Mouse (Mus musculus) gonadal fat pad, adult 2 months (tissue): Measurements from ENCODE around the gene 2810021J22Rik. TPM values are rescaled to one million over a fixed set of nuclear protein-coding genes. Genes with fewer than 3 reads are reported as not detected.
"Not testable (repeated sequence)": the region's sequence is repeated elsewhere in the genome, so short reads cannot be mapped to it uniquely, and the experiment has no call there.

ENCODE experiments used
- DNase-seq: peaks from one replicate; pipeline ENCODE4 v3.0.0-alpha.2; 2012; ENCODE audit warnings: low read depth
- polyA plus RNA-seq: library from polyadenylated mRNA; depleted of rRNA; stranded (reverse); fragments of >200 nt; gene quantifications from 2 replicates; pipeline ENCODE4 v1.2.3, GENCODE M21; 2012; rRNA removed

The 2810021J22Rik gene
- 7.6 and 9.1 TPM in 2 replicates for polyA plus RNA-seq

DNA sequence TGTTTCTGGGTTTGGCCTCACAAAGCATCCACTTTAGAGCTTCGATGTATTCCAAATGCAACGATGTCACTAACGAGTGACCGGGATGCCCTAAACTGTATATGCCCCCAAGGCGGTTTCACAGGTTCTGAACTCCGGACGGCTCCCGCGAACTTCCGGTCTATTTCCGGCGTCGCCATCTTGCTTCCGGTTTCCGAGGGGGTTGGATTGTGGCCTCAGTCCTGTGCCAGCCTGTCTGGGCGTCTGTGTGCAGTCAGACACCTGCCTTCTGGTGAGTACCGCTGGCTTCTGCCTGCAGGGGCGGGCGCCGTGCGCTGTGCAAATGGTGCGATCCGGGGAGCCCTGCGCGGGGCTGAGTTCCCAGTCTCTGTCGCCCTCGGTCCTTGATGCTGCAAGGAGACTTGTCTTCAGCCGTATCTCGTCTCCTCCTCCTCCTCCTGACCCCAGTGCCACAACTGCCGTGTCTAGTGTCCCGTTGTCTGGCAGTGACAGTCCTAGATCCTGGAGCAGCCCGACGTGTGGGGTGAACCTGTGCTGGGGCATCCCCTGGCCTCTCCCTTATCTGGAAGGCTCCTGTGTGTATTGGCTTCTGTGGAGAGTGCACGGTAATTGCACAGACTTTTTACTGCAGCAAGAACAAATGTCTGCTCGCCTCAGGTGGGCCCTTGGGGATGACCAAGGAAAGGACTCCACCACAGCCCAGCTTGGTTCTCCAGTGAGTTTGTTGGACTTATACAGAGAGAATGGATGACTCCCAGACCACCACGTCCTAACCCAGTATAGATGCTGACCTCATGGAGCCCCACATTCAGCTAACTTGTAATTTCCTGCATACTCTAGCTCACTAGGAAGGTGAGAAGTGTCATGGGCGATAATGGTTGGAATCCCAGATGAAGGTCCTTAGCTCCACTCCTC, at the start of gene 2810021J22Rik:
Gene 2810021J22Rik (plus strand): TSS at position 178 of the 915 bp plus-strand sequence.
- DNase-seq: peak; percentile 23

DNA sequence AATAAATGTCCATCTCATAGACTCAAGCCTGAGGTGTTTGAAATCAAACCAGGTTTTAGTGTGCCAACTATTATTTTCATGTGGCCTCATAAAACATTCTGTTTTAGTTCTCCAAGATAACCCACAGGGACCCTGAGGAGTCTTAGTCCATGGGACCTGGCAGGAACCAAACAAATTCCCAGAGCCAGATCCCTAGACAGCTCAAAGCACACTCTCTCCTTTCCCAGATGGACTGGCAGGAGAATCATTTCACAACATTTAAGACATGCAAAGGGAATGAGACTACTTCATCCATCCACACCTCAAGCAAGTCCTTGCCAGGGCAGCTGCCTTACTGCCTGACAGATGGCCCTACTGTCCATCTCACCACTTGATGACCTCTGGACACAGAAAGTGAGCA, 38.1 kb upstream of the 2810021J22Rik start, which contains the start of gene Olfr312:
Gene Olfr312 (plus strand): TSS at position 301 of the 400 bp plus-strand sequence.
- not testable (repeated sequence) for DNase-seq

- no peak for DNase-seq
Measured at GRCm38 (mm10) chr11:58829764-58830163, 37.3 kb upstream of the 2810021J22Rik start.

GRCm38 (mm10) chr11:58832541-58832940, 34.5 kb upstream of the 2810021J22Rik start:
- not testable (repeated sequence) for DNase-seq

DNA sequence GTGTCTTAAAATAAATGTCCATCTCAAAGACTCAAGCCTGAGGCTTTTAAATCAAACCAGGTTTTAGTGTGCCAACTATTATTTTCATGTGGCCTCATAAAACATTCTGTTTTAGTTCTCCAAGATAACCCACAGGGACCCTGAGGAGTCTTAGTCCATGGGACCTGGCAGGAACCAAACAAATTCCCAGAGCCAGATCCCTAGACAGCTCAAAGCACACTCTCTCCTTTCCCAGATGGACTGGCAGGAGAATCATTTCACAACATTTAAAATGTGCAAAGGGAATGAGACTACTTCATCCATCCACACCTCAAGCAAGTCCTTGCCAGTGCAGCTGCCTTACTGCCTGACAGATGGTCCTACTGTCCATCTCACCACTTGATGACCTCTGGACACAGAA, 28.1 kb upstream of the 2810021J22Rik start, which contains the start of gene Olfr311:
Gene Olfr311 (plus strand): TSS at position 301 of the 400 bp plus-strand sequence.
- not testable (repeated sequence) for DNase-seq

GRCm38 (mm10) chr11:58846919-58847461, 20.0 kb upstream of the 2810021J22Rik start, which contains the start of gene Gm12258:
Gene Gm12258 (plus strand): TSS chr11:58847158.
- DNase-seq: peak; percentile 96

GRCm38 (mm10) chr11:58847636-58848035, 19.4 kb upstream of the 2810021J22Rik start:
- DNase-seq: no peak

DNA sequence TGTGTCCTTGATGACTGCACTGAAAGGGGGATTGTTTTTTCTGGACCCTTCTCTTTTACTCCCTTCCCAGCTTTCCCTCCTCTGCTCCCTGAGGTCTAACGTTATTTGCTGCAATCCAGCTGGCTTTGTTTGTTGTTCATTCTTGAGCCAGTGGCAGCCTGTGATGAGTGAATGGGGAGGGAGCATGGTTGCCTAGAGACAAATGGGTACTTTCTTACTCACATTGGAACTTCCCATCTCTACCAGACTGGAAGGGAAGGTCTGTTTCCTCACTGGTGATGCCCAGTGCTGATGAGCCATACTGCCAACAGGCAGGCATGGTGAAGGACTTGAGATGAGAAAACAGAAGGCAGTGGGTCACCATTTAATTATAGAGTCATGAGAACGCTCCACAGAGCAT, 17.3 kb upstream of the 2810021J22Rik start:
- no peak for DNase-seq

DNA sequence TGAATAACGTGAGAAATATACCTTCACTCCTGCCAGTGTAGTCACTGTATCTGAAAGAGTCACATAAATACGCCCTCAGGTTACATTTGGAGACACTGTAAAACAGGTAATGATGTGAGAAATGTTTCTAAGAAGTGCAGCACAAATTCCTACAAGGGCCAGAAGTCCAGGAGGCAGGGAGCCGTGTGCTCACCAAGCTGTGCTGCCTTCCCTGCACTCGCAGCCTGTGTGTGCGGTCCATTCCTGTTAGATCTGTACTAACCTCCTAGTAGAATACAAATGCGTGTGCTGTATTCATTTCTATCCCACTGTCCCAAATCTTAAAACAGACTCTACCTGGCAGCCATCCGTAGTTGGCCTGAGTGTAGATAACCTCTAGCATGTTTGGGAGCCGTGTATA, 6.3 kb upstream of the 2810021J22Rik start:
- DNase-seq: no peak

GRCm38 (mm10) chr11:58867954-58868330, 926 bp downstream of the 2810021J22Rik start:
- peak; percentile 54 for DNase-seq

GRCm38 (mm10) chr11:58870961-58871360, 3.9 kb downstream of the 2810021J22Rik start:
- DNase-seq: no peak

DNA sequence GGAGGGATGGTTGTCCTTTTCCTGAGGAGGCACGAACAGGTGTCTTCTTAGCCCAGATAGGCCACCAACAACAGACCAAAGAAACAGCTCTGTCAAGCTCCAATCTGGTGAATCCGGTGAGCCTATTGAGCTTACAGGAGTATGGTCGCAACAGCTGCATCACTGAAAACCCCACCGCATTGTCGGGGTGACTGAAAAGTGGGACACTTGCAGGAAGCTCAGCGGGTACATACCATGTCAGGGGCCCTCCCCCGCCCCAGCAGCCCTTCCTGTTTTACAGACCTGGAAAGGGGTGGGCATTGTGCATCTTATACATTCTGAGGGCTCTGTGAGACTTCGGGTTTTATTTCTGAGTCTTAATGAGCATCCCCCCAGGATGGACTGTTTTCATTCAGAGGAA, 16.7 kb downstream of the 2810021J22Rik start:
- no peak for DNase-seq

GRCm38 (mm10) chr11:58890511-58890910, 23.5 kb downstream of the 2810021J22Rik start:
- DNase-seq: no peak

DNA sequence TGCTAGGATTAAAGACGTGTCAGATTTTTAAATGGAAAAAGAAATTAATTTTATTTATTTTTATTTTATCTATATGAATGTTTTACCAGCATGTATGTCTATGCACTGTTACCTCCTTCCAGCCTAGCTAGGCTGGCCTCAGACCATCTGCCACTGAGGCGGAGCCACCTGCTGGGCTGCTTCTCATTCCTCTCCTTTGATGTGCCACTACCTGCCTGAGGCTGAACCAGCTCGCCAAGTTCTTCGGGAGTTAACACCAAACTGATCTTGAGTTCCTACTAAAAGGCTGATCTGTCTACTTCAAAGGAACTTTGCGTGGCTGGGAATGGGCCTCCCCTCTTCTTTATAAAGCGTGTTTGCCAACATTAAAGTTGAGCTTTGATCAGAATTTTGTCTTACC, 27.4 kb downstream of the 2810021J22Rik start:
- no peak for DNase-seq

DNA sequence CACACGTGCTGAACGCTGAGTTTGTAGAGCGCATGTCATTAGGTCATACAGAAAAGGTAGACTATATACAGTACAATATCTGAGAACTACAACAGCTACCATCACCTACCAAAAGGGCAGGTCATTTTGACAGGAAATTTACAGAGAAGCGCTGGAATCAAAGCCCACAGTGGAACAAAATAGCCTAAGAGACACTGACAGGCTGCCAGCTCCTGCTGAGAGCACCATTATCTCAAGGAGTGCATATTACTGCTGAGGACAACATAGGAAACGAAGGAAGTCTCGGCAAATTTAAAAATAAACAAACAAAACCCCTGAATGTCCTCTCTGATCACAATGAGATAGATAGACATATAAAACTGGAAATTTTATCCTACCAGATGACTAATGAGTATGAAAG, 30.5 kb downstream of the 2810021J22Rik start:
- DNase-seq: no peak

GRCm38 (mm10) chr11:58901080-58901479, 34.1 kb downstream of the 2810021J22Rik start:
- no peak for DNase-seq

GRCm38 (mm10) chr11:58903511-58904409, 36.7 kb downstream of the 2810021J22Rik start, which contains the start of gene Zfp39:
Gene Zfp39 (minus strand): TSS chr11:58904225.
- no peak for DNase-seq

GRCm38 (mm10) chr11:58904410-58904718, 37.3 kb downstream of the 2810021J22Rik start:
- DNase-seq: no peak

GRCm38 (mm10) chr11:58904838-58905237, 37.8 kb downstream of the 2810021J22Rik start:
- no peak for DNase-seq

DNA sequence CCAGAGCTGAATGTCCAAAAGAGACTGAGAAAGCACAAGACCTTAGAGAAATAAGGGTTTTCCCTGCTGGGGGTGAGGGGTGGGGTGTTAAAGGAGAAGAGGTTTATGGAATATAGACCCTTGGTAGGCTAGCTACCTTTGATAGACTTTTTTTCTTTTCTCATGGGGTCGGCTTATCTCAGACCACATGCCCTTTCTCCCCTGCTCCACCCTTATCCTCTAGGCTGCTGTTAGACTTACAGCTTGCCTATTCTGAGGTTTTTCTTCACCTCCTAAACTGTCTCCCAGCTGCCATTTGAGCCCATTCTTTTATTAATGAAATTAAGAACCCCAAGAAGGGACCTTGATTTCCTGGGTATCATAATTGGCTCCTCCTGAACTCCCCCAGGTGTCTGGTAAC, 46.8 kb downstream of the 2810021J22Rik start:
- DNase-seq: no peak

- no peak for DNase-seq
Measured at GRCm38 (mm10) chr11:58914461-58915028, 47.5 kb downstream of the 2810021J22Rik start.
